Mouse (Mus musculus) mouse embryonic stem cell (cell line): ENCODE results near the gene Cfd.
"Not testable (repeated sequence)": the region's sequence is repeated elsewhere in the genome, so short reads cannot be mapped to it uniquely, and the experiment has no call there.

Experiments used
- in situ Hi-C, 2 experiments: fragments of 300-500 bp; cut with MboI; formaldehyde crosslinking; loops; 1 replicate in 1 of 2; 3 replicates in 1 of 2; pipeline ENCODE4 v1.14.3; 2019 to 2020; ENCODE audit warnings: low sequenced_read_pairs in 2 of 2, low pct_unique_long_range_greater_than_20kb in 1 of 2, mixed read lengths in 1 of 2; ENCODE audit not compliant: unreplicated experiment in 1 of 2

Gene Cfd

DNA sequence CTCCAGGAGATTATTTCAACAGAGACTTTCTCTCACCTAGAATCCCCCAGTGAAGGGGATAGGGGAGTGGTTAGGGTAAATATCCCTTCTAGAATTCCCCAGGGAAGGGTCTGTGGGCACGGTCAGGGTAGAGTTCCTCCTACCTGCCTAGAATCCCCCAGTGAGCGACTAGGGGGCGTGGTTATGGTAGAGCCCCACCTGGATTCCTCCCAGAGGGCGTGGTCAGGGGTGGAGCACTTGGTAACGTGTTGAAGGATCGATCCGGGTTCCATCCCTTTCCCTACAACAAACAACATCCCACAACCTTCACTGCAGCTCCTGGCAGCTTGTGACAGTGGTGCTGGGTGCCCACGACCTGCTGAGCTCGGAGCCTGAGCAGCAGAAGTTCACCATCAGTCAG, 9.9 kb upstream of the Cfd start:
- in situ Hi-C loops: loop anchor here in 1 of 2 experiments (5.0 kb wide), 2 partner anchors 47 to 48 kb away; partner anchors contain the start of gene Arid3a

DNA sequence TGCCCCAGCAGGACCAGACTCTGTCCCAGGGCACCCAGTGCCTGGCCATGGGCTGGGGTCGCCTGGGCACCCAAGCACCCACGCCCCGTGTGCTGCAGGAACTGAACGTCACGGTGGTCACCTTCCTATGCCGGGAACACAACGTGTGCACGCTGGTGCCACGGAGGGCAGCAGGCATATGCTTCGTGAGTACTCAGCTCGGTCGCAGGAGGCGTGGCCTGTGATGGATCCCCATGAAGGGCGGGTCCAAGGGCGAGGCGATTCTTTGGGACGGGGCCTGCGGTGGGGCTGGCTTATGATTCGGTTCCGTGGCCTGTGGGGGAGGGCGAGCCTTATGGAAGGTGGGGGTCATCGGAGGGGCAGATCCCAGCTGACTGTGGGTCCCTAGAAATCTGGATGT, 8.7 kb upstream of the Cfd start:
- in situ Hi-C loops: loop anchor here in 1 of 2 experiments (5.0 kb wide), 2 partner anchors 45 to 50 kb away; partner anchors contain the start of gene Arid3a

DNA sequence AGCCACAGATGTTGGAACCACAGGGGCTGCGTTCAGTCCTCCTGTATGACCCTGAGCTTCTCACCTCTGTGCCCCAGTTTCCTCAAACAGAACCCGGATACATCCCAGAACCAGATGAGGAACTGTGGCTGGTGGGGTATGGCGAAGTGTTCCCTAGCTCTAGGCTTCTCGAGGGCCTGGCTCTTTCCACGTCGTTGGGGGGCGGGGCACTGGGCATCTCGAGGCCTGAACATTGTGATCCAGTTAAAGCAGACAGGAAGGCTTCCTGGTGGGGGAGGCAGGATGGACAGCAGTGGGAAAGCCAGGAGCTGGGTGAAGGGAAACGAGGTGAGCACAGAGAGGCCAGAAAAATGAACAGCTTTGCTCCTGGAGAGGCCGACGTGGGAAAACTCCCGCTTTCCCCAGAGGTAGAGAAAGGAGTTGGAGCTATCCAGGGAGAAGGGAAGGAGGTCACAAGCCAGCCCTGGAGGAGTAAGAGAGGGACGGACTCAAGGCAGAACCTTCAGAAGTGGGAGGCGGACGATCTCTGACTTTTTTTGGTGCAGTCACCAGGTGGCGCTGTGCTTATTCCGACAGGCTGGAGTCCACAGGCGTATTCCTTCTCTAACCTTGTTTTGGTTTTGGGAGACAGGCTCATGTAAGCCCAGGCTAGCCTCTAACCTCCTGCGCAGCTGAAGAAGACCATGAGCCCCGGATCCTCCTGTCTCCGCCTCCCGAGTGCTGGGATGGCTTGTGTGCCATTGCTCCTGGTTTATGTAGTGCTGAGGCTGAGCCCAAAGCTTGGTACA, 7.2 kb upstream of the Cfd start:
- in situ Hi-C loops: loop anchor here in 1 of 2 experiments (5.0 kb wide), 2 partner anchors 44 to 51 kb away; partner anchors contain the start of gene Arid3a

DNA sequence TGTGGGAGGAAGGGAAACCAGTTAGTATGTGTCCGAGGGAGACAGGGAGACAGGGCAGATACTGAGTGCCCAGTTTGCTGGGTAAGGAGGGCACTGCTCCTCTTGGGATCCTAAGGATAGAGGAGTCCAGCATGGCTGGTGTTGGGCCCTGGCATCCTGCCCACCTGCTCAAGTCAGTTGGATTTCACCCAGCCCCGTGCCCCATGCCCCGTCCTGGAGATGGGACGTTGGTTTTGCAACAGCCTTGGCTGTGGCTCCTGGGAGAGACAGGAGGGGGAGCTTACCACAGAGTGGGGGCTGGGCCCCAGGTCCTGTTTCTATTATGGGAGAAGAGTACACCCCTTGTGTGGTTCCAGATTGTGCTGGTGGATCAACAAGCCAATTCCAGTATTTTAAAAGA, 6.2 kb upstream of the Cfd start:
- in situ Hi-C loops: loop anchor here in 1 of 2 experiments (5.0 kb wide), 2 partner anchors 43 to 52 kb away; partner anchors contain the start of gene Arid3a

DNA sequence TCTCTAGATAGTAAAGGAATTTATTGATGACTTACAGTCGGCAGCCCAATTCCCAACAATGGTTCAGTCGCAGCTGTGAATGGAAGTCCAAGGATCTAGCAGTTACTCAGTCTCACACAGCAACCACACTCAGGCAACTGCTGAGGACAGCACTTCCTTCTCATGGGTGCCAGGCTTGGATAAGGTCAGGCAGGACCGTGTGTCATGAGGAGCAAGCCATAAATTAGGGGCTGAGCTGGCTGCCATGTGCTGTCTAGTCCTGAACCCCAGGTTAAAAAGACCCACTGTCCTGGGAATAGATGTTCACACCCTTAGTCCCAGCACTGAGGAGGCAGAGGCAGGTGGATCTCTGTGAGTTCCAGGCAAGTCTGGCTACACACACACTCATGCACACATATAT, 5.7 kb upstream of the Cfd start:
- in situ Hi-C loops: loop anchor here in 1 of 2 experiments (5.0 kb wide), 2 partner anchors 42 to 53 kb away; partner anchors contain the start of gene Arid3a

GRCm38 (mm10) chr10:79886054-79886453, 4.6 kb upstream of the Cfd start, which contains the start of gene Elane:
Elane (plus strand) TSS chr10:79886247.
- in situ Hi-C loops: no loop called here

DNA sequence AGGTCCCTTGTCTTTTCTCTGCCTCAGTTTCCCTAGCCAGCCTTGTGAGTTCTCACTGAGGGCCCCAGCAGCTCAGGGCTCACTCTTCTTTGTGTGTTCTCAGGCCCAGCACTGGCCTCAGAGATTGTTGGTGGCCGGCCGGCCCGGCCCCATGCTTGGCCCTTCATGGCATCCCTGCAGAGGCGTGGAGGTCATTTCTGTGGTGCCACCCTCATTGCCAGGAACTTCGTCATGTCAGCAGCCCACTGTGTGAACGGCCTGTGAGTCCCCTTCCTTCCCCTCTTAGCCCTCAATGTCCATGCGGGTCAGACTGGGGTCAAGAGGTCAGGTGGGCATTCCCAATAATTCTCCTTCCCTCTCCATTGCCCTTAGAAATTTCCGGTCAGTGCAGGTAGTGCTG, 4.0 kb upstream of the Cfd start:
- in situ Hi-C loops: no loop called here

DNA sequence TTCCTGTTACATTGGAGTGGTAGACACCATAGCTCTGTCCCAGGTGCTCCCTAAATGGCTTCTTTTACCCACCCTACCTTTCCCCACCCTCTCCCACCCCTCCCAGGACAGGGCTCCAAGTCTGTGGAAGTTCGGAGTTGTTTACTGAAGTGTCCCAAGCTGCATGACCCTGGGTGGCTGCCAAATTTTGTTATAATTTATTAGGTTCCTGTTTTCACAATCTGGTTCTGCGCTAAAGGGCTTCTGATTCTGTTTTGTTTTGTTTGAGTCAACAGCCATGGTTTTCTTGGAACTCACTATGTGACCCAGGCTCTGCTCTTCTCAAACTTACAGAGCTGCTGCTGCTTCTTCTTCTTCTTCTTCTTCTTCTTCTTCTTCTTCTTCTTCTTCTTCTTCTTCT, 1.3 kb upstream of the Cfd start:
- in situ Hi-C loops: no loop called here

DNA sequence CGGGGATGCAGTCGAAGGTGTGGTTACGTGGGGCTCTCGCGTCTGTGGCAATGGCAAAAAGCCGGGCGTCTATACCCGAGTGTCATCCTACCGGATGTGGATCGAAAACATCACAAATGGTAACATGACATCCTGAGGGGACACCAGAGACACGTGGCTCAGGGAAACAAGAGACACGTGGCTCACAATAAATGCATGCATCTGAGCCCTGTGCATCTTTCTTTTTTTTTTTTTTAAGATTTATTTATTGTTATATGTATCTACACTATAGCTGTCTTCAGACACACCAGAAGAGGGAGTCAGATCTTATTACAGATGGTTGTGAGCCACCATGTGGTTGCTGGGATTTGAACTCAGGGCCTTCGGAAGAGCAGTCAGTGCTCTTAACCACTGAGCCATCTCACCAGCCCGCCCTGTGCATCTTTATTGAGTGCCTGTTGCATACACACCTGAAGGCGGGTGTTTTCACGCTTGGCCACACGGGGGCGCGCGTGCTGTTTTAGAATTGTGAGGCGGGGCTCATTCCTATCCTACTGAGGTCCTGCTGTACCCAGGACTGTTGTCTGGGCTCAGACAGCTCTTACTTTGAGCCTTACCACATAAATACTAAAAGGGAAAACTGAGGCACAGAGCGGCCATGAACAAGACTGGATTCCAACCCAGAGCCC, 1.9 kb downstream of the Cfd start:
- in situ Hi-C loops: not testable (repeated sequence)

GRCm38 (mm10) chr10:79896306-79896705, 5.7 kb downstream of the Cfd start:
- in situ Hi-C loops: no loop called here

- in situ Hi-C loops: no loop called here
Observed at GRCm38 (mm10) chr10:79896814-79897213, 6.2 kb downstream of the Cfd start.

- in situ Hi-C loops: no loop called here
Observed at GRCm38 (mm10) chr10:79897316-79898245, 6.9 kb downstream of the Cfd start.

DNA sequence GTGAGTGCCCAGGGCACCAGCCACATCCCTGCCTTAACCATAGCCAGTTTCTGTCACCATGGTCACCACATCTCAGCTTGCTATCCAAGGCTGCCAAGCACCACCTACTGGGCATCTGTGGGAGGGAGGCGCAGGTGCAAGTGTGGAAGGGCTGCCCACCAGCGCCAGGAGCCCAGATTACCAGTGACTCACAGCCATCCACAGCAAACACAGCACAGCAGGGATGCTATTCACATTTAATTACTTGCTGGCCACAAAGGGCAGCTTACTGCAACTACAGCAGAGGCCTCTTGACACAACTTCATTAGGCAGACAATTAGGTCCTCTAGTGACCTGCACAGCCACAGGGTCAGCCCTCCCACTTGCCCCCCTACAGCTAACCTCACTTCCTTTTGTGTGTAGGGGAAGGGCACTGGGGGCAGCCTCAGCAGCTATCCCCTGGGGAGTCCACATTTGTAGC, 10.3 kb downstream of the Cfd start:
- in situ Hi-C loops: no loop called here

DNA sequence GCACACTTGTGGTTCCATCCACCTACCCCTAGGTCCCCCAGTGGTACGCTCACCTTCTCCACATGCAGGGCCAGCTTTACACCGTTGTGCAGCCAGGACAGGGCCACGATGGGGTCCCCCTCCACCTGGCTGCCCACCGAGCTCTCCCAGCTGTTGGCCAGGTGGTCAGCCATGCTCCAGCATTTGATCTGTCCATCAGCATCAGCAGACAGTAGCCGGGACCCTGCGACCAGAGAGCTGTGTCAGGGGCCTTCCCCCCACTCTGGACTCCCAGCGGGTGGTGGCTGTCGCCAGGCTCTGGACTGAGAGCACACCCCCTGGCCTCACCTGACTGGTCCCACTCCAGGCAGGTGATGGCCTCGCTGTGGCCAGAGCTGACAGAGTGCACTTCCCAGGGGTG, 16.1 kb downstream of the Cfd start:
- in situ Hi-C loops: no loop called here

DNA sequence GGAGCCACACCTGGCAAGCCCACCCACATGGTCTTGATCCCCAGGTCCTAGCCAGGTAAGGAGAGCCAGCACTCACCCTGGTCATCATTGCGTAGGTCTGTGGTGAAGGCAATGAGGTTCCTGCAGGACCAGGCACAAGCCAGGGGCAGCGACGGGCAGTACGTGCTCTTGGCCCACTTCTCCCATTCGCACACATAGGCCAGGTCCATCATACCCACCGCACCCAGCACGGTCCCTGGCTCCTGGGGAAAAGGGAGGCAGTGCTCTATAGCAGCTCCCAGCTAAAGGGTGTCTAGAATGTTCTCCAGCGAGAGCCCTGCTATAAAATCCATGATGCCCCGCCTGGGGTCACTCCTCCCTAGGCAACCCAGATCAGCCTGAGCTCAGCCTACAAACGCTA, 16.8 kb downstream of the Cfd start:
- in situ Hi-C loops: no loop called here

- in situ Hi-C loops: no loop called here
Observed at GRCm38 (mm10) chr10:79908167-79909091, 17.8 kb downstream of the Cfd start, which contains the start of gene Med16. Med16 (minus strand) TSS chr10:79908923.

GRCm38 (mm10) chr10:79909092-79909922, 18.7 kb downstream of the Cfd start:
- in situ Hi-C loops: no loop called here
